Mouse (Mus musculus): ENCODE data around the gene Zic1.

The Zic1 gene

GRCm38 (mm10) chr9:91368946-91369292 is 3.3 kb upstream of the Zic1 start:
- no peak for DNase-seq (ENCODE audit: low read depth, low spot score)

GRCm38 (mm10) chr9:91368150-91368549 is 2.5 kb upstream of the Zic1 start:
- no peak for DNase-seq (ENCODE audit: low read depth, low spot score)

GRCm38 (mm10) chr9:91366999-91367811 is 1.6 kb upstream of the Zic1 start:
- no peak for DNase-seq (ENCODE audit: low read depth, low spot score)

- no peak for DNase-seq (ENCODE audit: low read depth, low spot score)
Observed at GRCm38 (mm10) chr9:91366226-91366998, 802 bp upstream of the Zic1 start.

GRCm38 (mm10) chr9:91364971-91365501 is 574 bp downstream of the Zic1 start:
- DNase-seq (ENCODE audit: low read depth, low spot score): no peak

- DNase-seq (ENCODE audit: low read depth, low spot score): peak; percentile 9
Observed at GRCm38 (mm10) chr9:91364127-91364970, 1.3 kb downstream of the Zic1 start.

- DNase-seq (ENCODE audit: low read depth, low spot score): no peak
Observed at GRCm38 (mm10) chr9:91363814-91364126, 1.8 kb downstream of the Zic1 start.

- DNase-seq (ENCODE audit: low read depth, low spot score): no peak
Observed at GRCm38 (mm10) chr9:91363011-91363730, 2.4 kb downstream of the Zic1 start.

- peak; percentile 18 for DNase-seq (ENCODE audit: low read depth, low spot score)
Observed at GRCm38 (mm10) chr9:91361856-91362601, 3.6 kb downstream of the Zic1 start, which contains the start of gene Zic4. Gene Zic4, plus strand, starts transcription at chr9:91362413.

GRCm38 (mm10) chr9:91361033-91361855 is 4.4 kb downstream of the Zic1 start:
- DNase-seq (ENCODE audit: low read depth, low spot score): no peak

- no peak for DNase-seq (ENCODE audit: low read depth, low spot score)
Observed at GRCm38 (mm10) chr9:91360151-91361032, 5.2 kb downstream of the Zic1 start.

GRCm38 (mm10) chr9:91358851-91359687 is 6.5 kb downstream of the Zic1 start:
- DNase-seq (ENCODE audit: low read depth, low spot score): no peak

GRCm38 (mm10) chr9:91357321-91357720 is 8.3 kb downstream of the Zic1 start:
- no peak for DNase-seq (ENCODE audit: low read depth, low spot score)

- DNase-seq (ENCODE audit: low read depth, low spot score): no peak
Observed at GRCm38 (mm10) chr9:91356353-91356740, 9.3 kb downstream of the Zic1 start.

- DNase-seq (ENCODE audit: low read depth, low spot score): no peak
Observed at GRCm38 (mm10) chr9:91355629-91356352, 9.8 kb downstream of the Zic1 start.

GRCm38 (mm10) chr9:91355270-91355589 is 10.4 kb downstream of the Zic1 start:
- DNase-seq (ENCODE audit: low read depth, low spot score): no peak

Data from CD4-positive, CD25-positive, alpha-beta regulatory T cell, adult 2 months (primary cell).